Mouse (Mus musculus) forebrain, embryonic 14.5 days (tissue): Measurements from ENCODE around the gene Wdr91. TPM values are rescaled to one million over a fixed set of nuclear protein-coding genes. Genes with fewer than 3 reads are reported as not detected.

Experiments used
- ATAC-seq: fragments of 200-750 bp; cut with Nextera tagmentation; 2 replicates; pipeline ENCODE4 v1.8.0; 2017; ENCODE audit warnings: mild to moderate bottlenecking, moderate library complexity
- DNase-seq: peaks from one replicate; pipeline ENCODE4 v3.0.0-alpha.2; 2015; ENCODE audit warnings: low spot score
- H3K27ac ChIP-seq: fragments of 300-500 bp; sonication (generic); 2 replicates; pipeline ENCODE4 v1.5.1; 2014; ENCODE audit warnings: low read depth, mild to moderate bottlenecking, control low read depth, low read length, moderate library complexity
- H3K27me3 ChIP-seq: fragments of 300-500 bp; sonication (generic); replicated peaks from 2 replicates; pipeline ENCODE4 v1.6.1; 2014; ENCODE audit warnings: low read length, control low read depth, mixed read lengths; ENCODE audit not compliant: control insufficient read depth, insufficient read depth
- H3K36me3 ChIP-seq: fragments of 300-500 bp; sonication (generic); 2 replicates; pipeline ENCODE4 v1.6.1; 2014; ENCODE audit warnings: low read length, control low read depth; ENCODE audit not compliant: control insufficient read depth, insufficient read depth
- H3K4me1 ChIP-seq: fragments of 300-500 bp; sonication (generic); 2 replicates; pipeline ENCODE4 v1.6.1; 2014; ENCODE audit warnings: antibody characterized with exemption, low read length, control low read depth; ENCODE audit not compliant: control insufficient read depth, insufficient read depth
- H3K4me2 ChIP-seq: fragments of 300-500 bp; sonication (generic); 2 replicates; pipeline ENCODE4 v1.6.1; 2014; ENCODE audit warnings: mild to moderate bottlenecking, control low read depth, low read length
- H3K4me3 ChIP-seq: fragments of 300-500 bp; sonication (generic); 2 replicates; pipeline ENCODE4 v1.5.1; 2014; ENCODE audit warnings: low read depth, low read length, control low read depth
- H3K9ac ChIP-seq: fragments of 300-500 bp; sonication (generic); 2 replicates; pipeline ENCODE4 v1.6.1; 2014; ENCODE audit warnings: mild to moderate bottlenecking, low read length, control low read depth, moderate library complexity
- H3K9me3 ChIP-seq: fragments of 300-500 bp; sonication (generic); replicated peaks from 2 replicates; pipeline ENCODE4 v1.6.1; 2016; ENCODE audit warnings: low read length, control low read depth, mixed read lengths; ENCODE audit not compliant: control insufficient read depth
- WGBS: fragments of 180-500 bp; shearing (Covaris S2); extraction: QIAGEN DNeasy Blood & Tissue Kit; methylation state at CpG from one replicate; pipeline ENCODE4 v1.1.7; 2014; 5-methylcytosine and 5-hydroxymethylcytosine counted together
- polyA plus RNA-seq: library from polyadenylated mRNA; unstranded; fragments of >200 nt; fragmentation: Nextera tagmentation; extraction: Ambion mirVana; gene quantifications from 2 replicates; pipeline ENCODE4 v1.2.1, GENCODE M21; 2014

Gene Wdr91
- polyA plus RNA-seq, 1 experiment from 2014 or later = 11.0 TPM

- peaks cover 55% of the 10 kb centered on the region for H3K36me3 ChIP-seq
- no peak overlapping the region for H3K4me3 ChIP-seq
- DNase-seq = no peak
- no peak overlapping the region for H3K9ac ChIP-seq
- H3K27ac ChIP-seq = no peak overlapping the region
- 87% methylated on average over 2 of the region's 2 CpGs for whole genome bisulfite sequencing
- H3K9me3 ChIP-seq = no peaks in the 10 kb centered on the region
- ATAC-seq = no peak
- H3K4me1 ChIP-seq = no peaks in the 10 kb centered on the region
- no peaks in the 10 kb centered on the region for H3K27me3 ChIP-seq
- H3K4me2 ChIP-seq = no peak overlapping the region
Observed at GRCm38 (mm10) chr6:34899127-34899526, 11.5 kb downstream of the Wdr91 start.

DNA sequence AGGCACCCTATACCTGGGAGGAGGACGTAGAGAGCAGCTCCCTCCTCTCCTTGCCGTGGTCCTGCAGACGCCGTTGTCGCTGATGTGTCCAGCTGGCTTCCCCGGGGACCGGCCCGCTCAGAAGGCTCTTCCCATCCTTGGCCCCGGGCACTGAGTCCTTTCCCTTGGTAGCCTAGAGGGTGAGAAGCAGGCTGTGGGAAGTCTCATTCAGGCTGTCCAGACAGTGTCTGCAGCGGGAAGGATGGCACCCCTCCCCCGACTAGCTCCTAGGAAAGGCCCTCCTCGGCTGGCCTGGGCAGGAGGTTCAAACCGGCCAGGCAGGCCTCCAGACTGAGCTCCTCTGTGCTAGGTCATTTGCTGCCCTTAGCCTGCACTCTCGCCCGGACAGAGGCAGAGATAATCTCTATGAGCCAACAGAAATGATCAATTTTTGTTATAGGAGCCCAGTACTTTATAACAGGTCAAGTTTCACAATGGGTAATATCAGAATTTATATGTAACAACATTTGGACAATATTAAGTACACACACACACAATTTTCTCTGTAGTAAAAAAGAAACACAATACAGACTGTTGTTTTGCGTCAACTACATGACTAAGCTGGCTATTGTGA, 14.4 kb downstream of the Wdr91 start:
- Histone ChIP-seq H3K36me3 (peaks cover 63% of the 10 kb centered on the region), H3K27me3 (no peaks in the 10 kb centered on the region), H3K4me1 (no peaks in the 10 kb centered on the region), H3K4me2 (no peak overlapping the region), H3K9me3 (no peaks in the 10 kb centered on the region), H3K9ac (no peak overlapping the region), H3K4me3 (no peak overlapping the region), H3K27ac (no peak overlapping the region)
- no peak for ATAC-seq
- 60% methylated on average over 16 of the region's 16 CpGs for whole genome bisulfite sequencing
- DNase-seq = no peak

DNA sequence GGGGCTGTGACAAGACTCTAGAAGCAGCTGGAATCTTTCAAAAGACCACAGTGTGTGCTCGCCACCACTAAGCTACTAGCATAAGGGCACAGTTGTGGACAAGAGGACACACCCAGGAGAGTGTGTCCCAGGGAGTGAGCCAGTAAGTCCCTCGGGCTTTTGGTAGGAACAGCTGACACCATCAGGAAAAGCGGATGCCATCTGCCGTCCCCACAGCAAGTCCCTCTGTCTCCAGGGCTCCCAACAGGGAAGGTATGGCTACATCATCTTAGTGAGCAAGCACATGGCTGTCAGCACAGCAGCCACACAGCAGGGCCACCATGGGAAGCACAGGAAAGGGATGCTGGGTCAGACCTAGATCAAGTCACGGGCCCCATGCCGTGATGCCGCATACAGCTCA, 15.1 kb downstream of the Wdr91 start:
- no peak for DNase-seq
- Histone ChIP-seq H3K36me3 (peaks cover 62% of the 10 kb centered on the region), H3K27ac (no peak overlapping the region)

GRCm38 (mm10) chr6:34889185-34889584, 21.5 kb downstream of the Wdr91 start:
- ATAC-seq = no peak
- peaks cover 55% of the 10 kb centered on the region for H3K36me3 ChIP-seq
- H3K9me3 ChIP-seq = no peaks in the 10 kb centered on the region
- WGBS = 70% methylated on average over 4 of the region's 4 CpGs
- H3K4me1 ChIP-seq = peaks cover 5% of the 10 kb centered on the region; the same call in 1 of the 2 replicates
- DNase-seq = no peak
- H3K27me3 ChIP-seq = no peaks in the 10 kb centered on the region
- no peak overlapping the region for H3K9ac ChIP-seq
- H3K27ac ChIP-seq = no peak overlapping the region
- no peak overlapping the region for H3K4me2 ChIP-seq
- no peak overlapping the region for H3K4me3 ChIP-seq

More for the DNA sequence above, 15.1 kb downstream of the Wdr91 start:
- 90% methylated on average over 7 of the region's 7 CpGs for WGBS
- no peak overlapping the region for H3K9ac ChIP-seq
- no peaks in the 10 kb centered on the region for H3K27me3 ChIP-seq
- no peak overlapping the region for H3K4me2 ChIP-seq
- ATAC-seq = no peak
- H3K4me1 ChIP-seq = no peaks in the 10 kb centered on the region
- no peaks in the 10 kb centered on the region for H3K9me3 ChIP-seq
- H3K4me3 ChIP-seq = no peak overlapping the region

DNA sequence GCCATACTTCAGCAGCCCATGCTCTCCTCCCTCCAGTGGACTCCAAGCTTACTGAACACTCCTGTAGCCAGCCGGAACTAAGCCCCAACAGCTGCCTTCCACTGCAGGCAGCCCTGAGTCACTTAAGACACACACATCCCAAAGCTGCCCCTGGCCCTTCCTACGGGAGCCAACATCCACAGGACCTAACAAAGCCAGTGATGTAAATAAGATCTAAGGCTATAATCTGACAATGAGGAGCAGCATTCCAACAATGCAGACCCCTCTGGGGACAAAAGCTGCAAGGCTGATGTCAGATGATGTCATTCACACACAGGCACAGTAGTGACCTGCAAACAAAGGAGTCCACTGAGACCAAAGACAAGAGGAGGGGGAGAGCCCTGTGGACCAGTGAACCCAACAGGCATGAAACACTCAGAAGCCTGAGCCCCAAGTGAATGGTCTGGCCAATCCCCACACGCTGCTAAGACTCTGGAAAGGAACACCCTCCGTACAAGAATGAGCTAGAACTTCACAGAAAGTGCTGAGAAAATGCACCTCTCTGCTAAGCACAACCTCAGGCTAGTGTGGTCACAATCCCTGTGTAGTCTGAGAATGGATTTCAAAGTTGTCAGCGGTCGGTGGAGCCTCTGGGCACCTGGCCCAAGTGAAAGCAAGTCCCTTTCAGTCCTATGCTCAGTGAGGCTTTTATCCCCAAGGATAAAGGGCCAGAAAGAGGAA, 23.4 kb downstream of the Wdr91 start:
- H3K4me1 ChIP-seq = peaks cover 5% of the 10 kb centered on the region; the same call in 1 of the 2 replicates
- H3K4me2 ChIP-seq = no peak overlapping the region
- 0 out of 2 replicates have a peak overlapping the region, but pooled peaks have one; percentile 5 for H3K9ac ChIP-seq
- H3K27me3 ChIP-seq = no peaks in the 10 kb centered on the region
- ATAC-seq (peak; percentile 66), DNase-seq (peak; percentile 31)
- no peak overlapping the region for H3K4me3 ChIP-seq
- peak overlapping the region; percentile 23; the same call in 1 of the 2 replicates for H3K27ac ChIP-seq
- no peaks in the 10 kb centered on the region for H3K9me3 ChIP-seq
- peaks cover 54% of the 10 kb centered on the region for H3K36me3 ChIP-seq
- WGBS = 16% methylated on average over 6 of the region's 6 CpGs

GRCm38 (mm10) chr6:34884724-34885123, 26.0 kb downstream of the Wdr91 start:
- H3K9ac ChIP-seq = no peak overlapping the region
- ATAC-seq (no peak), DNase-seq (no peak)
- peaks cover 50% of the 10 kb centered on the region for H3K36me3 ChIP-seq
- WGBS = 91% methylated on average over 7 of the region's 7 CpGs
- peaks cover 5% of the 10 kb centered on the region; the same call in 1 of the 2 replicates for H3K4me1 ChIP-seq
- no peak overlapping the region for H3K27ac ChIP-seq
- no peaks in the 10 kb centered on the region for H3K9me3 ChIP-seq
- no peak overlapping the region for H3K4me2 ChIP-seq
- no peaks in the 10 kb centered on the region for H3K27me3 ChIP-seq
- no peak overlapping the region for H3K4me3 ChIP-seq

GRCm38 (mm10) chr6:34879911-34880475, 30.7 kb downstream of the Wdr91 start:
- DNase-seq (peak; percentile 61), ATAC-seq (no peak)
- H3K4me3 ChIP-seq = no peak overlapping the region
- 61% methylated on average over 6 of the region's 6 CpGs for WGBS
- no peaks in the 10 kb centered on the region for H3K9me3 ChIP-seq
- peaks cover 28% of the 10 kb centered on the region for H3K36me3 ChIP-seq
- no peaks in the 10 kb centered on the region for H3K27me3 ChIP-seq
- no peak overlapping the region for H3K9ac ChIP-seq
- H3K4me2 ChIP-seq = no peak overlapping the region
- H3K4me1 ChIP-seq = peaks cover 10% of the 10 kb centered on the region; the same call in 1 of the 2 replicates
- no peak overlapping the region for H3K27ac ChIP-seq

- Histone ChIP-seq H3K9me3 (no peaks in the 10 kb centered on the region), H3K9ac (no peak overlapping the region), H3K4me3 (no peak overlapping the region), H3K36me3 (peaks cover 25% of the 10 kb centered on the region), H3K27ac (no peak overlapping the region), H3K27me3 (no peaks in the 10 kb centered on the region), H3K4me2 (no peak overlapping the region), H3K4me1 (peaks cover 10% of the 10 kb centered on the region; the same call in 1 of the 2 replicates)
- DNase-seq (no peak), ATAC-seq (no peak)
- WGBS = 90% methylated on average over 16 of the region's 16 CpGs
Observed at GRCm38 (mm10) chr6:34879101-34879740, 31.5 kb downstream of the Wdr91 start.
